Mouse (Mus musculus) MEL (cell line): Measurements from ENCODE around the gene Cep78.

Source experiments
- GABPA ChIP-seq: IDR thresholded peaks from 2 replicates; pipeline ENCODE4 v1.6.1; 2012; ENCODE audit warnings: low read depth, mild to moderate bottlenecking, inconsistent platforms, low read length, improper control_type of control experiment, moderate library complexity
- HCFC1 ChIP-seq: IDR thresholded peaks from 2 replicates; pipeline ENCODE4 v1.6.1; 2012; ENCODE audit warnings: low read depth, mild to moderate bottlenecking, inconsistent platforms, low read length, improper control_type of control experiment, moderate library complexity
- TCF12 ChIP-seq: IDR thresholded peaks from 2 replicates; pipeline ENCODE4 v1.6.1; 2014; ENCODE audit warnings: low read depth, mild to moderate bottlenecking, inconsistent platforms, low read length, improper control_type of control experiment, moderate library complexity

DNA sequence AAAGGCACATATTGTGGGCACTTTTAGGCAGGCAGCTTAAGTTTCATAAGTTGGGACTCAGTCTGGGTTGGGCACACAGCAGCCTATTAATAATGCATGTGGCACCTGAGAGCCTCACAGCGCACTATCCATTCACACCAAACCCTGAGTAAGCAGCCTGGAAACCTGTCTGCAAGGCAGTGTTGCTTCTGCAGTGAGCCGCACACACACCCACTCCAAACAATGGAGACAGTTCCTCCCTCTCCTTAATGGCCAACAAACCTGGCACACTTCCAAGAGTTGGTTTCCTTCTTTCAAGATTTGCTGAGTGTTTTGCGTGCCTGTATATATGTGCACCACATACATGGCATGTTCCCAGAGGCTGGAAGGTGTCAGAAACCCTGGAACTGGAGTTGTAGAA is 34.6 kb downstream of the Cep78 start:
- no peak for TF ChIP-seq HCFC1
- TF ChIP-seq GABPA = no peak
- no peak for TF ChIP-seq TCF12
